Mouse (Mus musculus) urinary bladder, adult 2 months (tissue): ENCODE measurements at regions not wholly inside any gene's neighbourhood (a gene's known extent, or its start where the extent isn't known, plus 50 kb on each side); places are given as distances from the start of the nearest gene placed in this dataset.

Experiments used
- DNase-seq: peaks from one replicate; pipeline ENCODE4 v3.0.0; 2022; ENCODE audit warnings: low spot score

DNA sequence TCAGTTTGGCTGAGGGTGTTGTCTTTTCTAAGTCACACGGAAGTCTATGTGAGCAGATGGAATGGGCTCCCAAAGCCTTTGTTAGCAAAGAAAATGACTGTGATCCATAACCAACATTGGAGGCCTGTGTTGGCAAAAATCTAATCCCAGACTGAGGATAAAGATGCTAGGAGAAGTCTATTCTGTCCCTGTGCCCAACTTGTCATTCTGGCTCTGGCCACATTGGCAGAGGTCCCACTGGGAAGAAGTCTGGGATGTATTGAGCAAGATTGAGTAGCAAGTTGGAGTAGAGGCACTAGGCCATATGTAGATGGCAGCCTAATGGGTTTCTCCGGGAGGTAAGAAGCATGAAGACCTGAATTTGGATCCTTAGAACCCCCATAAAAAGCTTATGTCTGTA is 54.1 kb downstream of the Nog start:
- no peak for DNase-seq

GRCm38 (mm10) chr11:89243370-89243769 is 58.8 kb downstream of the Nog start:
- no peak for DNase-seq

DNA sequence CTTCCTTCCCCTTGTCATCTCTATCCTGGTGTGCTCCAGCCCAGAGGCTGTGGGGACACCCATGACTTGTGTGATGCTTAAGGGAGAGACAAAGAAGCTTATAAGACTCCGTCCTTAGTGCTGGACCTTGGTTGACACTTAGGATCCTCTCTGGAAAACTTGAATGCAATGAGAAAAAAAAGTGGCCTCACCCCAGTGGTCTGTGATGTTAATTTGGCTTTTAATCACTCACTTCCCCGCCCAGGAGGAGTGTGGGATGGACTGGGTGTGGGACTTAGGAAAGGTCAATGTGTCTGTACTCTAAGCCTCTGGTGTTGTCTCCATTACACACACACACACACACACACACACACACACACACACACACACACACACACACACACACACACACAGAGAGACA is 60.0 kb downstream of the Nog start:
- no peak for DNase-seq

- no peak for DNase-seq
These were observed 62.2 kb downstream of the Nog start for GRCm38 (mm10) chr11:89239891-89240290.

DNA sequence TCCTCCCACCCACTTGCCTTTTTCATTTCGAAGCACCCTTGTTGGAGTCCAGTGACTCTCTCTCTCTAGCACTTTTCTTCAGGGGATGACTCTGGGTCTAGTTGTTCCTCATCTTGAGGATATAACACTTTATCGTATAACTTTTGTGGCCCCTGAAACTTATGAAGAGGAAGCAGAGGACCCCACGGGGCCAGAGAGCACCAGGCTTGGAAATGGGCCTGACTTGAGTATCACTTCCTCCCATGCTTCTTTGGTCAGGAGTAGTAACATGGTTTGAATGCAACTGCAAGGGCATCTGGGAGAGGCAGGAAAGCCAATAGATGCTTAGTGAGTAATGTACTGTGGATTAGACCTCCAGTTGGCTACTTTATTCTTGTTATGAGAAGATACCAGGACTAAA is 65.2 kb downstream of the Nog start:
- no peak for DNase-seq

GRCm38 (mm10) chr11:89232884-89233480 is 69.2 kb downstream of the Nog start:
- no peak for DNase-seq

DNA sequence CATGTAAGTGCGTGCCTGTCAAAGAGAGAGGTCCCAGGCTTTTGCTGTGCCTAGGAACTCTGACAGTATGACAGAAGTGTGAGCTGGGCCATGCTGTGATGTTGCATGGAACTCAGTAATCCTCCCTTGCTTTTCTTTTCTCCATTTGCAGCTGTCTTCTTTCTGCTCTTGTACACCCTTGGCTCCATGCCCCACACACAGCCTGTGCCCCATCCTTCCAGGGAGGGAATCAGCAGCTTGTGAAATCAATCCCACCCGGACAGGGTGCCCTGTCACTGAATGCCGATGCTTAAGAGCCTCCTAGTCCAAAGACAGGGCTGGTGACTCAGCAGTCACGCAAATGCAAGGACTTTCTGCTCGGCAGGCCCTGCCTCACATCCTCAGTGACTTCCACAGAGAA is 72.4 kb downstream of the Nog start:
- no peak for DNase-seq

GRCm38 (mm10) chr11:89213204-89213603 is 88.9 kb downstream of the Nog start:
- no peak for DNase-seq

DNA sequence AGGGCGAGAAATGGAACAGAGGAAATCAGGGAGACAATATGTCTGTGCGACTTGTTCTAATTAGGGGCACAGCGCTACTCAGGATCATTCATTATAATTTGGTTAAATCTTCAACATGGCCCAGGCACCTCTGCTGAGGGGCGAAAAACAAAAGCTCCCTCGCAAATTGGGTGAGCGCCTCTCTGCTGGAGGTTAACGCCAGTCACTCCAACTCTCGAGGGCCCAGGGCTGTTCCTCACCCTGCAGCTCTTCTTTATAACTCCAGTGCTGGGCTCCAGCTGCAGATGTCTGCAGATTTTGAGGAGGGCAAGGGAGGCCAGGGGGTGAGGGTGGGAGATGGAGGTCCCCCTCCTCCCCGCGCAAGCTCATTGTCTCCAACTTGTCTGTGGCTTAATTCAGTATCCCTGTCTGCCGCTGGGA is 92.6 kb downstream of the Nog start:
- DNase-seq, result no peak

- no peak for DNase-seq
These were observed 93.1 kb downstream of the Nog start for GRCm38 (mm10) chr11:89209072-89209471.

GRCm38 (mm10) chr11:89206788-89207187 is 95.3 kb downstream of the Nog start:
- DNase-seq, result no peak

DNA sequence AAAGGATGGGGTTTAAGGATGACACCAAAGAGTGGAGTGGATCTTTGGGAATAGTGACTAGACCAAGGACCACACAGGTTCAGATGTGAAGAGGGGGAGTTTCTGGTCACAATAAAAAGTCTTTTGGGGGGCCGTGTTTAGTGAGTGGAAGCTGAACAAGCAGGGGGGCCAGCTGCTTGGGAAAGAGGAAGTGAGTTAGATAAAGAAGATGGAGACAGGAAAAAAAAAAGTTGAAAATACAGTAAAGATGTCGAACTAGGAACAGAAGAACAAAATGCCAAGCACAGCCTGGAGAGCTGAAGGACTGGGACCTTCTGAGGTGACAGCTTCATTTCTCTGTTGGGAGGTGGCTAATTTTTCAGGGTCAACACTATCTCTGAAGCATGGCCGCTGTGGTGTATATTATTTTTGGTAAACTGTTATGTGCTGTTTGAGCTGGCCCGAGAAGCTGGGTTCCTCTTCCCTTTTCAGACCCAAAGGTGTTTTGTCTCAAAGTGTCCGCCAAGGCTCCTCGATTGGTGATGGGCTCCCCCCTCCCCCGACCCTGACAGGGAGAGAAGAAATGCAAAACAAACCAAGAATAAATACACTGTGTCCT is 97.1 kb downstream of the Nog start:
- DNase-seq, result no peak

DNA sequence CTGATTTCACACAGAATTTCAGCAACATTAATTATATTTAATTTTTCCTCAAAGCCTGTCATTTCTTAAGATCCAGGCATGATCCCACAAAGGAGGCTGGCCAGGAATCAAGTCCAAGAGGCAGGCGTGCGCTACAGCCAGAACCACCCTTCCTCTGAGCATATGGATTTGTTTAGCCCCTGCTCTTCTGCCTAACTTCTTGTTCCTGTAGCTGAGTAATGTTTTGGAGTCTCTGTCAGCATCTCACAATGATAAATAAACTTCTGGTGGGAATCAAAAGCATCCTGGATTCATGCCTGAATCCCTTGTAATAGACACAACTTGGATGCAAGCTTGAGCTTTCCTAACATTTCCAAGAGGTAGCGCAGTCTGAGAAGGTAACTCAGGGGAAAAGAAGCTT is 101.7 kb downstream of the Nog start:
- DNase-seq, result no peak

DNA sequence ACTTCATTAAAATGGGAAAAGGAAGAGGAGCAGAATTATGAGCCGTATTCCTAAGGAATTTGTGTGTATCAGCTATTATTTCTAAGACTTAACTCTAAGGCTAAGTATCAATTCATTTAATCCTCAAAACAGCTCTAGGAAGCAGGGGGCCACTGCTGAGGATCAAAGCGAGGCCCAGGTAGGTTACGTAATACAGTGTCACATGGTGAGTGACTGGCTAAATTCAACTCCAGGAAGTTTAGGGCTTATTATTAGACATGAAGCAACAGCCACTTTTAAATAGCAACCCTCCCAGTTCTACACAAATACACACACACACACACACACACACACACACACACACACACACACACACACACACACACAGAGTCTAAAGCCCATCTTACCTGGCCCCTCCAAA is 109.3 kb downstream of the Nog start:
- no peak for DNase-seq

DNA sequence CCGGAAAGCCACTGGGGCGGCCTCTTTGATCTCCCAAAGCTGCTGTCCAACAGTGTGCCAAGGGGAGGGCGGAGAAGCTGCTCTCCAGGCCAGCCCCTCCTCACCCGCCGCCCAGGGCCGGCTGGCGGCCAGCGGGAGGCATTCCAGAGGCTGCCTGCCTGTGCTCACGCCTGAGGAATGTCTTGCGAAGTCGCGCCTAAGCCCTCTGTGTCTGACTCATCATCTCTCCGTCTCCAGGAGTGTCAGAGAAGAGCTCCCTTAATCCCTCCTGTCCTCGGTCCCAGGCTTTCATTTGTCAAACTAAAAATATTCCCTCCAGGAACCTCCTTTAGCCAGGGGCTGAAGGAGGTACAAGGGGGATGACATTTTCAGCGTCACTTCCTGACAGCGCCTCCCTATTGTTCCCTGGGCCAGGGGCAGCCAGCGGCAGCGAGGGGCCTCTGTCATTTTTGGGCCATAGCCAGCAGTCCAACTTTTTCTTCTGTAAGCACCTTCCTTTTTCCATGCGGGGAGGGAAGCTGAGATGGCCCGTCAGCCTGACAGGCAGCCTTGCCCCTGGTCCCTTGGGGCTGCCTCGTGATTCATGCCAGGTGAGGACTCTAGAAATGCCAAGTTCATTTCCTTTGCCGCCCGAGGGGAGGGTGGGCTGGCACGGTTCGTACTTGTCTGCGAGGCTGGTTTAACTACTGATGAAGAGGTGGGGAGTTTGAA is 113.4 kb downstream of the Gm525 start:
- peak; percentile 74 for DNase-seq

DNA sequence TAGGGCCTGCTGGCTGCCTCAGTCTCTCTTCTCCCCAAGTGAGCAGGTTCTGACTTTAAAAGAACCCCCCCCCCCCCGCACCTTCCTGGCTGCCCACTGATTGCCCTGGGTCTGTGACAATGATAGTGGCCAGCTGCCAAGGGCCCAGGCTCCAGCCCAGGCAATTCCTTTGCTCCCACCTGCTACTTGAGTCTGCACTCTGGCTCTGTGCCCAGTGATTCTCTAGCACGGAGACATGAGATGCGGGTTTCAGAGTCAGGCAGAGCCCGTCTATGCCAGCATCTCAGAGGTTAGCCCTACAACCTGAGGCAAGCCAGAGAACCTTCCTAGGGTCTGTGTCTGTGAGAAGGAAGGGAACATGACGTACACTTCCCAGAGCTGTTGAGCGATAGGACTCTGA is 112.2 kb downstream of the Gm525 start:
- no peak for DNase-seq

- no peak for DNase-seq
These were observed 107.8 kb downstream of the Gm525 start for GRCm38 (mm10) chr11:89181471-89181870.

DNA sequence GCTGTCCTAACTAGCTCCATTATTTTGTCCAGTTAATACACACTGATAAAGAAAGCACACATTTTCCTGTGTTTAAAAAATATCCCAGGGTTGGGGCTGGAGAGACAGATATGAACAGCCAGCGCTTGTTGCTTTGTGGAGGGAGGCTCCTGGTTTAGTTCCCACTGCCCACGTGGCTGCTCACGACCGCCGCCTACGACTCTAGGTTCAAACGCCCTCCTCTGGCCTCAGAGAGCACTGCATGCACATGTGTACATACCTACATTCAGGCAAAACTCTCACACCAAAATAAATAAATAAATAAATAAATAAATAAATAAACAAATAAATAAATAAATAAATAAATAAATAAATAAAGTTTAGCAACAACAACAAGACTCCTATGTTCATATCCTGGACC is 104.8 kb downstream of the Gm525 start:
- no peak for DNase-seq

DNA sequence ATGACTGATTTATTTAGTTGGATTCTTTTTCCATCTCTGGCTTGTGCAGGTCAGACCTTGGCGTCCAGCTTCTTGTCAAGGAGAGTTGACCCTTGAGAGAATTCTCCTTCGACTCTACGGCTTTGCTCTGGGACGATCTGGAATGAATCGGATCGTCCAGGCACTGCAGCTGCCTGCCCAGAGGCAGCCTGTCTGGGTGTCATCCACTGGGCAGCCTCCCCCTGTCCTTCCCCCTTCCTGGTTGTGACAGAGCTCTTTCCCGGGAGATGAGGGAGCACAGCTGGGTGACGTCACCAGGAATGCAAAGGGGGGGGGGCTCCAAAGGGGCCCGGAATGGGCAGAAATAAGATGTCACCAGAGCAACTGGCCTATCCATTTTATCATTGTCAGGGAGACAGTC is 101.9 kb downstream of the Gm525 start:
- DNase-seq, result no peak

DNA sequence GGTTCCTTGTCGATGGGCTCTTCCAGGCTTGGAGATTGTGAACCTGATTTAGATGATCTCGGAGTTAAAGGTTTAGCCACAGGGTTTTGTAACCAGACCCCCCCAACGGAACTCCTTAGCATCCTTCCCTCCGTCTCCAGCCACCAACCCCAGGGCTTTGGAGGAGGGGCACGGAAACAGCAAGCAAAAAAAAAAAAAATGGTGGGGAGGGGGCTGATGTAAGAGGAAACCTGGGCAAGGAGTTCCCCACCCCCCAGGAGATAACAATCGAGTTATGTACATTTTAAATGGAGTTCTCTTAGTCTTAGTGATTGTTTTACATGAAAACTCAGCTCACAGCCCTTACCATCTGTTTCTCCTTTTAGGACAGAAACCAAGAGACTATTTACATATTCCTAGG is 101.3 kb downstream of the Gm525 start:
- DNase-seq, result no peak

DNA sequence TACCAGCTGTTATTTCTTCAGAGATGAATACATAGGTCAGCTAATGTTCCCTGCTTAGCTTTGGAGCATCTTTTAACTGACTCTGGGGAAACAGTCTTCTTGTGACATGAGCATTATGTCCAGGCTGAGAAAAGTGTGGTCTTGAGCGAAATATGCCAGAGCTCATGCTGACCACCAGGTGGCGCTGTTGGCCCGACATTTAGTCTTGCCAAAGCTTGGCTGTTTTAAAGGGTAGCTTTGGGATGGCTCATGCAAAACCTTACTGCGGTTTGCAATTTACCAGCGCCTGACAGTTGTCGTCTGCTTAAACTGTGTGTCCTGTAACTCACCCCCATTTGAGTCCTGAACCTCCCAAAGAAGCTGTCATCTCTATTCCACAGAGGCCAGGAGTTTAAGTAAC is 91.6 kb downstream of the Gm525 start:
- DNase-seq, result peak; percentile 81

- DNase-seq, result no peak
These were observed 80.1 kb downstream of the Gm525 start for GRCm38 (mm10) chr11:89153466-89154406.
